Mouse (Mus musculus): ENCODE measurements around the gene Ccdc138. TPM values are rescaled to one million over a fixed set of nuclear protein-coding genes. Genes with fewer than 3 reads are reported as not detected.
A peak's percentile ranks its signal among the peaks of the same experiment; 100 is the strongest.

The Ccdc138 gene
- polyA plus RNA-seq, 1 experiment, result not detected

- WGBS, result 89% methylated on average over 8 of the region's 8 CpGs
- H3K4me1 ChIP-seq (ENCODE audit: control insufficient read depth, insufficient read depth, low read length), result no peaks in the 10 kb centered on the region
- H3K4me3 ChIP-seq (ENCODE audit: insufficient read depth, low read depth, low read length), result no peak overlapping the region
- H3K27ac ChIP-seq (ENCODE audit: insufficient read depth, low read depth, low read length), result no peak overlapping the region
- TF ChIP-seq CTCF (IDR thresholded peaks at IDR 0.05; ENCODE audit: insufficient read depth, low read depth, low read length) (no peak), POLR2A (IDR thresholded peaks at IDR 0.05; ENCODE audit: insufficient read depth, low read depth, low read length) (no peak)
Measured at GRCm38 (mm10) chr10:58554693-58555387, 57.1 kb downstream of the Ccdc138 start.

GRCm38 (mm10) chr10:58559098-58559497 lies 61.4 kb downstream of the Ccdc138 start:
- TF ChIP-seq POLR2A (IDR thresholded peaks at IDR 0.05; ENCODE audit: insufficient read depth, low read depth, low read length), result no peak
- TF ChIP-seq CTCF (IDR thresholded peaks at IDR 0.05; ENCODE audit: insufficient read depth, low read depth, low read length), result peak; percentile 25; the same call in 1 of the 2 replicates
- WGBS, result 33% methylated on average over 7 of the region's 7 CpGs
- no peak overlapping the region for H3K4me3 ChIP-seq (ENCODE audit: insufficient read depth, low read depth, low read length)

GRCm38 (mm10) chr10:58559901-58560300 lies 62.2 kb downstream of the Ccdc138 start:
- no peak for TF ChIP-seq POLR2A (IDR thresholded peaks at IDR 0.05; ENCODE audit: insufficient read depth, low read depth, low read length)
- TF ChIP-seq CTCF (IDR thresholded peaks at IDR 0.05; ENCODE audit: insufficient read depth, low read depth, low read length), result no peak
- WGBS, result 8% methylated on average over 3 of the region's 3 CpGs
- Histone ChIP-seq H3K27ac (ENCODE audit: insufficient read depth, low read depth, low read length) (no peak overlapping the region), H3K4me3 (ENCODE audit: insufficient read depth, low read depth, low read length) (no peak overlapping the region), H3K4me1 (ENCODE audit: control insufficient read depth, insufficient read depth, low read length) (no peaks in the 10 kb centered on the region)

More at GRCm38 (mm10) chr10:58559098-58559497, 61.4 kb downstream of the Ccdc138 start:
- H3K27ac ChIP-seq (ENCODE audit: insufficient read depth, low read depth, low read length), result no peak overlapping the region
- H3K4me1 ChIP-seq (ENCODE audit: control insufficient read depth, insufficient read depth, low read length), result no peaks in the 10 kb centered on the region

- no peaks in the 10 kb centered on the region for H3K4me1 ChIP-seq (ENCODE audit: control insufficient read depth, insufficient read depth, low read length)
- TF ChIP-seq POLR2A (IDR thresholded peaks at IDR 0.05; ENCODE audit: insufficient read depth, low read depth, low read length) (no peak), CTCF (IDR thresholded peaks at IDR 0.05; ENCODE audit: insufficient read depth, low read depth, low read length) (no peak)
- no peak overlapping the region for H3K27ac ChIP-seq (ENCODE audit: insufficient read depth, low read depth, low read length)
- 91% methylated on average over 6 of the region's 6 CpGs for WGBS
- no peak overlapping the region for H3K4me3 ChIP-seq (ENCODE audit: insufficient read depth, low read depth, low read length)
Measured at GRCm38 (mm10) chr10:58560521-58560920, 62.8 kb downstream of the Ccdc138 start.

GRCm38 (mm10) chr10:58585427-58586223 lies 87.9 kb downstream of the Ccdc138 start:
- Histone ChIP-seq H3K4me1 (ENCODE audit: control insufficient read depth, insufficient read depth, low read length) (no peaks in the 10 kb centered on the region), H3K27ac (ENCODE audit: insufficient read depth, low read depth, low read length) (no peak overlapping the region), H3K4me3 (ENCODE audit: insufficient read depth, low read depth, low read length) (no peak overlapping the region)
- TF ChIP-seq CTCF (IDR thresholded peaks at IDR 0.05; ENCODE audit: insufficient read depth, low read depth, low read length), result no peak
- no peak for TF ChIP-seq POLR2A (IDR thresholded peaks at IDR 0.05; ENCODE audit: insufficient read depth, low read depth, low read length)
- WGBS, result 80% methylated on average over 5 of the region's 5 CpGs

- Histone ChIP-seq H3K4me1 (ENCODE audit: control insufficient read depth, insufficient read depth, low read length) (no peaks in the 10 kb centered on the region), H3K27ac (ENCODE audit: insufficient read depth, low read depth, low read length) (no peak overlapping the region), H3K4me3 (ENCODE audit: insufficient read depth, low read depth, low read length) (no peak overlapping the region)
- no peak for TF ChIP-seq CTCF (IDR thresholded peaks at IDR 0.05; ENCODE audit: insufficient read depth, low read depth, low read length)
- TF ChIP-seq POLR2A (IDR thresholded peaks at IDR 0.05; ENCODE audit: insufficient read depth, low read depth, low read length), result no peak
- WGBS, result 78% methylated on average over 3 of the region's 3 CpGs
Measured at GRCm38 (mm10) chr10:58594486-58594885, 96.7 kb downstream of the Ccdc138 start.

- no peak overlapping the region for H3K4me3 ChIP-seq (ENCODE audit: insufficient read depth, low read depth, low read length)
- no peak overlapping the region for H3K27ac ChIP-seq (ENCODE audit: insufficient read depth, low read depth, low read length)
- TF ChIP-seq POLR2A (IDR thresholded peaks at IDR 0.05; ENCODE audit: insufficient read depth, low read depth, low read length), result no peak
- TF ChIP-seq CTCF (IDR thresholded peaks at IDR 0.05; ENCODE audit: insufficient read depth, low read depth, low read length), result no peak
- no peaks in the 10 kb centered on the region for H3K4me1 ChIP-seq (ENCODE audit: control insufficient read depth, insufficient read depth, low read length)
- WGBS, result 97% methylated on average over 3 of the region's 3 CpGs
Measured at GRCm38 (mm10) chr10:58595197-58595596, 97.4 kb downstream of the Ccdc138 start.

GRCm38 (mm10) chr10:58595821-58596220 lies 98.1 kb downstream of the Ccdc138 start:
- no peak for TF ChIP-seq POLR2A (IDR thresholded peaks at IDR 0.05; ENCODE audit: insufficient read depth, low read depth, low read length)
- TF ChIP-seq CTCF (IDR thresholded peaks at IDR 0.05; ENCODE audit: insufficient read depth, low read depth, low read length), result no peak
- H3K27ac ChIP-seq (ENCODE audit: insufficient read depth, low read depth, low read length), result no peak overlapping the region
- WGBS, result 81% methylated on average over 5 of the region's 5 CpGs
- H3K4me3 ChIP-seq (ENCODE audit: insufficient read depth, low read depth, low read length), result no peak overlapping the region
- 0 out of 2 replicates have a peak, but pooled peaks cover under 1% of the 10 kb centered on the region for H3K4me1 ChIP-seq (ENCODE audit: control insufficient read depth, insufficient read depth, low read length)

GRCm38 (mm10) chr10:58600151-58600550 lies 102.4 kb downstream of the Ccdc138 start:
- H3K4me3 ChIP-seq (ENCODE audit: insufficient read depth, low read depth, low read length), result no peak overlapping the region
- no peak for TF ChIP-seq CTCF (IDR thresholded peaks at IDR 0.05; ENCODE audit: insufficient read depth, low read depth, low read length)
- no peak for TF ChIP-seq POLR2A (IDR thresholded peaks at IDR 0.05; ENCODE audit: insufficient read depth, low read depth, low read length)
- H3K27ac ChIP-seq (ENCODE audit: insufficient read depth, low read depth, low read length), result no peak overlapping the region
- 89% methylated on average over 5 of the region's 5 CpGs for WGBS
- H3K4me1 ChIP-seq (ENCODE audit: control insufficient read depth, insufficient read depth, low read length), result peaks cover 6% of the 10 kb centered on the region

Data from olfactory bulb, adult 2 months (tissue).